Mouse (Mus musculus) liver, embryonic 15.5 days (tissue): Measurements from ENCODE around the gene Vmn1r224. TPM values are rescaled to one million over a fixed set of nuclear protein-coding genes. Genes with fewer than 3 reads are reported as not detected.

Experiments
- ATAC-seq: fragments of 200-750 bp; cut with Nextera tagmentation; 2 replicates; pipeline ENCODE4 v1.8.0; 2017; ENCODE audit warnings: moderate number of reproducible peaks, mild to moderate bottlenecking, moderate library complexity; ENCODE audit not compliant: insufficient read depth
- H3K27ac ChIP-seq: fragments of 300-500 bp; sonication (generic); replicated peaks from 2 replicates; pipeline ENCODE4 v1.5.1; 2015; ENCODE audit warnings: mild to moderate bottlenecking, inconsistent platforms
- H3K27me3 ChIP-seq: fragments of 300-500 bp; sonication (generic); 2 replicates; pipeline ENCODE4 v1.6.1; 2015; ENCODE audit warnings: mild to moderate bottlenecking, inconsistent platforms
- H3K36me3 ChIP-seq: fragments of 300-500 bp; sonication (generic); replicated peaks from 2 replicates; pipeline ENCODE4 v1.6.1; 2015; ENCODE audit warnings: moderate library complexity, mild to moderate bottlenecking, inconsistent platforms
- H3K4me1 ChIP-seq: fragments of 300-500 bp; sonication (generic); replicated peaks from 2 replicates; pipeline ENCODE4 v1.6.1; 2015; ENCODE audit warnings: inconsistent platforms
- H3K4me2 ChIP-seq: fragments of 300-500 bp; sonication (generic); 2 replicates; pipeline ENCODE4 v1.6.1; 2015; ENCODE audit warnings: moderate library complexity, mild to moderate bottlenecking, inconsistent platforms
- H3K4me3 ChIP-seq: fragments of 300-500 bp; sonication (generic); replicated peaks from 2 replicates; pipeline ENCODE4 v1.5.1; 2015; ENCODE audit warnings: mild to moderate bottlenecking, inconsistent platforms
- H3K9ac ChIP-seq: fragments of 300-500 bp; sonication (generic); 2 replicates; pipeline ENCODE4 v1.6.1; 2015; ENCODE audit warnings: moderate library complexity, mild to moderate bottlenecking, inconsistent platforms
- H3K9me3 ChIP-seq: fragments of 300-500 bp; sonication (generic); replicated peaks from 2 replicates; pipeline ENCODE4 v1.6.1; 2016; ENCODE audit warnings: inconsistent platforms
- whole genome bisulfite sequencing: fragments of 180-500 bp; shearing (Covaris S2); methylation state at CpG from one replicate; pipeline ENCODE4 v1.1.7; 2015; ENCODE audit warnings: mixed read lengths; ENCODE audit not compliant: insufficient replicate concordance; 5-methylcytosine and 5-hydroxymethylcytosine counted together
- polyA plus RNA-seq: library from polyadenylated mRNA; unstranded; fragments of >200 nt; fragmentation: Nextera tagmentation; extraction: Ambion mirVana; gene quantifications from 2 replicates; pipeline ENCODE4 v1.2.1, GENCODE M21; 2015

Vmn1r224 gene
- not detected in 2 replicates for polyA plus RNA-seq

DNA sequence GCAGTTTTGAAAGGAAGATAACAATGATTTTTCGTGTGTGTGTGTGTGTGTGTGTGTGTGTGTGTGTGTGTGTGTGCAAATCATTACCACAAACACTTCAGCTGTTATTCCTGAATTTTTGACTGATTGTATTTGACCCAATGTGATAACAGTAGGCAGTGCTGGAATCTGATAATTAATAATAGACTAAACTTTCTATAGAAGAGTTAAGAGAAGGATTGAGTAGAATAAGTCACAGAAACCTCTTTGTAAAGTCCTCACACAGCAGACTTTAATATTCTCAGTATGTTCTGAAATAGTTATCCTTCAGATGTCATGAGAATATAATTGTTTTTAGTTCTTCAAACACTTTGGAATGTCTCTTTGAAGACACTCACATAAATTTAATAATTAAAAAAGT is at the start of gene Vmn1r224:
Gene Vmn1r224, plus strand, starts transcription at position 301 of the 400 bp plus-strand sequence.
- 17% methylated on average over 1 of the region's 1 CpGs for WGBS
- Histone ChIP-seq H3K27me3 (no peaks in the 10 kb centered on the region), H3K27ac (no peak within 1 kb of the TSS), H3K4me3 (no peak within 1 kb of the TSS), H3K9me3 (no peaks in the 10 kb centered on the region), H3K9ac (no peak within 1 kb of the TSS), H3K4me2 (no peak within 1 kb of the TSS), H3K4me1 (no peaks in the 10 kb centered on the region), H3K36me3 (no peaks in the 10 kb centered on the region)
- ATAC-seq = no peak

- Histone ChIP-seq H3K36me3 (no peaks in the 10 kb centered on the region), H3K27me3 (no peaks in the 10 kb centered on the region), H3K4me2 (no peak overlapping the region), H3K9me3 (peaks cover 3% of the 10 kb centered on the region; the same call in 1 of the 2 replicates), H3K27ac (no peak overlapping the region), H3K4me1 (no peaks in the 10 kb centered on the region), H3K9ac (no peak overlapping the region), H3K4me3 (no peak overlapping the region)
- ATAC-seq = no peak
- WGBS = 16% methylated on average over 2 of the region's 2 CpGs
These were observed 14.8 kb upstream of the Vmn1r224 start for GRCm38 (mm10) chr17:20399105-20399504.

GRCm38 (mm10) chr17:20439263-20439662 is 25.3 kb downstream of the Vmn1r224 start:
- no peak overlapping the region for H3K9ac ChIP-seq
- no peak overlapping the region for H3K4me3 ChIP-seq
- no peak overlapping the region for H3K27ac ChIP-seq
- H3K9me3 ChIP-seq = no peaks in the 10 kb centered on the region; the same call in 1 of the 2 replicates
- no peaks in the 10 kb centered on the region for H3K4me1 ChIP-seq
- no peaks in the 10 kb centered on the region for H3K36me3 ChIP-seq
- H3K27me3 ChIP-seq = no peaks in the 10 kb centered on the region
- no peak for ATAC-seq
- no peak overlapping the region for H3K4me2 ChIP-seq

- WGBS = 48% methylated on average over 3 of the region's 3 CpGs
- Histone ChIP-seq H3K36me3 (no peaks in the 10 kb centered on the region), H3K4me1 (no peaks in the 10 kb centered on the region), H3K4me2 (no peak overlapping the region), H3K27ac (no peak overlapping the region), H3K9ac (no peak overlapping the region), H3K27me3 (no peaks in the 10 kb centered on the region), H3K4me3 (no peak overlapping the region), H3K9me3 (no peaks in the 10 kb centered on the region)
- no peak for ATAC-seq
These were observed 59.4 kb downstream of the Vmn1r224 start for GRCm38 (mm10) chr17:20473311-20473710.

Other genes with a start within 250 kb of the Vmn1r224 start
- not detected in 2 replicates for gene Fpr-rs6, start 231.0 kb upstream of the Vmn1r224 start, polyA plus RNA-seq
- gene Vmn2r105, start 179.1 kb upstream of the Vmn1r224 start, polyA plus RNA-seq = not detected in 2 replicates
- gene Vmn2r106, start 128.6 kb upstream of the Vmn1r224 start, polyA plus RNA-seq = not detected in 2 replicates
- not detected in 2 replicates for gene Vmn2r107, start 68.9 kb upstream of the Vmn1r224 start, polyA plus RNA-seq
- not detected in 2 replicates for gene Vmn2r108, start 67.2 kb downstream of the Vmn1r224 start, polyA plus RNA-seq
- not detected in 2 replicates for gene Vmn1r225, start 84.0 kb downstream of the Vmn1r224 start, polyA plus RNA-seq
- not detected in 2 replicates for gene Vmn2r109, start 150.6 kb downstream of the Vmn1r224 start, polyA plus RNA-seq
- gene Vmn2r110, start 182.3 kb downstream of the Vmn1r224 start, polyA plus RNA-seq = 0.02 TPM in 1 of 2 replicates, not detected in the other
- gene Fpr-rs3, start 210.7 kb downstream of the Vmn1r224 start, polyA plus RNA-seq = not detected in 2 replicates